Mouse (Mus musculus) spleen, adult 12 weeks (tissue): ENCODE data around the gene Ckap2l.
A peak's percentile ranks its signal among the peaks of the same experiment; 100 is the strongest.

ENCODE experiments used
- DNase-seq: peaks from one replicate; pipeline ENCODE4 v3.0.0; 2022; ENCODE audit warnings: low spot score

Ckap2l gene

GRCm38 (mm10) chr2:129233803-129234477 is 63.1 kb downstream of the Ckap2l start:
- no peak for DNase-seq

- DNase-seq: no peak
Observed at GRCm38 (mm10) chr2:129233218-129233617, 63.8 kb downstream of the Ckap2l start.

- no peak for DNase-seq
Observed at GRCm38 (mm10) chr2:129232484-129232883, 64.5 kb downstream of the Ckap2l start.

GRCm38 (mm10) chr2:129232023-129232422 is 65.0 kb downstream of the Ckap2l start:
- no peak for DNase-seq

GRCm38 (mm10) chr2:129229316-129229715 is 67.7 kb downstream of the Ckap2l start:
- no peak for DNase-seq

- DNase-seq: no peak
Observed at GRCm38 (mm10) chr2:129228571-129228970, 68.4 kb downstream of the Ckap2l start.

GRCm38 (mm10) chr2:129227709-129228108 is 69.3 kb downstream of the Ckap2l start:
- peak; percentile 74 for DNase-seq

- DNase-seq: no peak
Observed at GRCm38 (mm10) chr2:129227011-129227529, 69.9 kb downstream of the Ckap2l start.

GRCm38 (mm10) chr2:129226296-129226851 is 70.6 kb downstream of the Ckap2l start:
- peak; percentile 69 for DNase-seq

GRCm38 (mm10) chr2:129225251-129225819 is 71.7 kb downstream of the Ckap2l start:
- no peak for DNase-seq

GRCm38 (mm10) chr2:129224178-129224577 is 72.8 kb downstream of the Ckap2l start:
- DNase-seq: no peak

- DNase-seq: no peak
Observed at GRCm38 (mm10) chr2:129221097-129221632, 75.8 kb downstream of the Ckap2l start.

GRCm38 (mm10) chr2:129218537-129219105 is 78.4 kb downstream of the Ckap2l start:
- DNase-seq: no peak
